Mouse (Mus musculus) adrenal gland, adult 2 months (tissue): ENCODE measurements around the gene Rab4a. TPM values are rescaled to one million over a fixed set of nuclear protein-coding genes. Genes with fewer than 3 reads are reported as not detected.

Experiments used
- DNase-seq: peaks from one replicate; pipeline ENCODE4 v3.0.0; 2021
- polyA plus RNA-seq: library from polyadenylated mRNA; depleted of rRNA; stranded (reverse); fragments of >200 nt; gene quantifications from 2 replicates; pipeline ENCODE4 v1.2.3, GENCODE M21; 2012
- total RNA-seq, 2 experiments: library from RNA; stranded (reverse); gene quantifications; 2 replicates each; pipeline ENCODE4 v1.2.3; 2021

The Rab4a gene
- total and polyA plus RNA-seq, 3 experiments, result 13.0 to 26.7 (median 19.2) TPM

- no peak for DNase-seq
Measured at GRCm38 (mm10) chr8:123847546-123847945, 41.8 kb downstream of the Rab4a start.

- DNase-seq, result no peak
Measured at GRCm38 (mm10) chr8:123849352-123849751, 43.6 kb downstream of the Rab4a start.

- no peak for DNase-seq
Measured at GRCm38 (mm10) chr8:123851590-123851989, 45.8 kb downstream of the Rab4a start.

- DNase-seq, result no peak
Measured at GRCm38 (mm10) chr8:123854252-123854651, 48.5 kb downstream of the Rab4a start.

- no peak for DNase-seq
Measured at GRCm38 (mm10) chr8:123854733-123855475, 49.1 kb downstream of the Rab4a start.

- no peak for DNase-seq
Measured at GRCm38 (mm10) chr8:123857361-123857760, 51.6 kb downstream of the Rab4a start.

- DNase-seq, result no peak
Measured at GRCm38 (mm10) chr8:123858574-123858940, 52.8 kb downstream of the Rab4a start.

- peak; percentile 96 for DNase-seq
Measured at GRCm38 (mm10) chr8:123858941-123859647, 53.3 kb downstream of the Rab4a start.

GRCm38 (mm10) chr8:123859648-123860259, 54.0 kb downstream of the Rab4a start, which contains the start of gene Ccsap:
Gene Ccsap, minus strand, starts transcription at chr8:123860209.
- DNase-seq, result peak; percentile 68

- no peak for DNase-seq
Measured at GRCm38 (mm10) chr8:123860386-123860785, 54.6 kb downstream of the Rab4a start.

GRCm38 (mm10) chr8:123865786-123866185, 60.0 kb downstream of the Rab4a start:
- DNase-seq, result peak; percentile 63

GRCm38 (mm10) chr8:123866971-123867370, 61.2 kb downstream of the Rab4a start:
- peak; percentile 33 for DNase-seq

- DNase-seq, result no peak
Measured at GRCm38 (mm10) chr8:123872048-123872447, 66.3 kb downstream of the Rab4a start.

- DNase-seq, result no peak
Measured at GRCm38 (mm10) chr8:123873364-123873763, 67.6 kb downstream of the Rab4a start.

- DNase-seq, result no peak
Measured at GRCm38 (mm10) chr8:123874324-123874723, 68.5 kb downstream of the Rab4a start.

- DNase-seq, result no peak
Measured at GRCm38 (mm10) chr8:123877865-123878264, 72.1 kb downstream of the Rab4a start.

- no peak for DNase-seq
Measured at GRCm38 (mm10) chr8:123880271-123880670, 74.5 kb downstream of the Rab4a start.

GRCm38 (mm10) chr8:123880821-123881350, 75.1 kb downstream of the Rab4a start:
- no peak for DNase-seq

GRCm38 (mm10) chr8:123882412-123882811, 76.6 kb downstream of the Rab4a start:
- DNase-seq, result no peak

- DNase-seq, result no peak
Measured at GRCm38 (mm10) chr8:123883094-123883493, 77.3 kb downstream of the Rab4a start.
